Mouse (Mus musculus): ENCODE measurements at regions not wholly inside any gene's neighbourhood (a gene's known extent, or its start where the extent isn't known, plus 50 kb on each side); places are given as distances from the start of the nearest gene placed in this dataset.
A peak's percentile ranks its signal among the peaks of the same experiment; 100 is the strongest.

- DNase-seq (ENCODE audit: low spot score in 2 of 2): no peak
Observed at GRCm38 (mm10) chr1:48055324-48055723, 1162.7 kb upstream of the Slc39a10 start.

- peak; percentile 24 to 34 for DNase-seq (ENCODE audit: low spot score in 2 of 2)
Observed at GRCm38 (mm10) chr1:48031631-48032030, 1139.0 kb upstream of the Slc39a10 start.

All from right cerebral cortex, postnatal 10 days (tissue).